Mouse (Mus musculus): ENCODE data around the gene Tnk2. TPM values are rescaled to one million over a fixed set of nuclear protein-coding genes. Genes with fewer than 3 reads are reported as not detected.

Tnk2 gene
- polyA plus RNA-seq, 1 experiment from 2014 or later: 6.7 TPM

DNA sequence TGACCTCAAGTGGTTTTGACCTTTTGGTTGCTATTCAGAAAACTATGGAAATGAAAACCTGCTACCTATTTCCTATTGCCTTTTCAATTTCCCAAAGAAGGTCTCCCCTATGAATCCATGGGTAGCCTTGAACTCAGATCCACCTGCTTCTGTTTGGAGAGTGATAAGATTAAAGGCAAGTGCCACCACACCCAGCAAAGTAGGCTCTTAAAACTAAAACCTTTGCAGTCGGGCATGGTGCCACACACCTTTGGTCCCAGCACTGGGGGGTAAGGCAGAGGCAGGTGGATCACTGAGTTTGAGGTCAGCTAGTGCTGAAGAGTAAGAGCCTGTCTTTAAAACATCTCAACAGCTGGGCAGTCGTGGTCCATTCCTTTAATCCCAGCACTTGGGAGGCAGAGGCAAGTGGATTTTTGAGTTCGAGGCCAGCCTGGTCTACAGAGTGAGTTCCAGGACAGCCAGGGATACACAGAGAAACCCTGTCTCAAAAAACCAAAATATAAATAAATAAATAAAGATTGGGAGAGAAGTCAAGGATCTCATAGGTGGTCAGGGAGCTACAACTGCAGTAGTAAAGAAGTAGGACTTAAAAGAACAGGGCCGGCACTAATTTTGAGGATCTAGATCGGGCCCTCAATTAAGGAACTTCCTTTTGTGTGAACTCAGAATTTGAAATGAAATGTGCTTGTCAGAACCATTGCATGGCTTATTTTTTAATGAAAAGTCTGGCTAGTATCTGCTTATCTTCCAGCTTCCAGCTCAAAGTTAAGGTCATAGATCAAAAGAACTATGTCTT is 33.0 kb upstream of the Tnk2 start:
- Histone ChIP-seq H3K27ac (ENCODE audit: poor library complexity, severe bottlenecking) (0 out of 2 replicates have a peak overlapping the region, but pooled peaks have one; percentile 38), H3K9ac (peak overlapping the region; percentile 7; the same call in 1 of the 2 replicates), H3K4me3 (peak overlapping the region; percentile 98), H3K9me3 (replicated peaks) (no peaks in the 10 kb centered on the region), H3K4me1 (replicated peaks) (peaks cover 6% of the 10 kb centered on the region), H3K36me3 (peaks cover 14% of the 10 kb centered on the region), H3K27me3 (replicated peaks) (no peaks in the 10 kb centered on the region), H3K4me2 (peak overlapping the region; percentile 62)
- 71% methylated on average over 5 of the region's 5 CpGs for WGBS
- ATAC-seq (ENCODE audit: insufficient number of reproducible peaks, low FRiP score): no peak

DNA sequence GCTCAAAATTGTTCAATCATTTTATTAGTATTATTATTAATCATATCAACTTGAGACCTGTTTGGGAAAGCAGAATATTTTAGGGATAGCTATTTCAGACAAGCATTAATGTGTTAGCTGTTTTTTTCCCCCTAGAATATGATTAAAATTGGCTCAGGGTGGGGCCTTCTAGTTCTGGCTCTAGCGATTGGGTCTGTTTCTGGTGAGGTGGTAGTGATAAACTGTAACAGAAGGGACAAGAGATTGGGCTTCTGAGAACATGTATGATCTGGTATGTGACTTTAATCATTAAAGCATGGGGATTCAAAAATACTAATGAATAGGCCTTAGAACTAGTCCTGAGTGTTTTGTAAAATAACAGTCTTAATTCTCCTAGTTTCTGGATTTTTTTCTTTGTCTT is 31.6 kb upstream of the Tnk2 start:
- Histone ChIP-seq H3K4me2 (peak overlapping the region; percentile 16; the same call in 1 of the 2 replicates), H3K27ac (ENCODE audit: poor library complexity, severe bottlenecking) (no peak overlapping the region)
- no peak for ATAC-seq (ENCODE audit: insufficient number of reproducible peaks, low FRiP score)

DNA sequence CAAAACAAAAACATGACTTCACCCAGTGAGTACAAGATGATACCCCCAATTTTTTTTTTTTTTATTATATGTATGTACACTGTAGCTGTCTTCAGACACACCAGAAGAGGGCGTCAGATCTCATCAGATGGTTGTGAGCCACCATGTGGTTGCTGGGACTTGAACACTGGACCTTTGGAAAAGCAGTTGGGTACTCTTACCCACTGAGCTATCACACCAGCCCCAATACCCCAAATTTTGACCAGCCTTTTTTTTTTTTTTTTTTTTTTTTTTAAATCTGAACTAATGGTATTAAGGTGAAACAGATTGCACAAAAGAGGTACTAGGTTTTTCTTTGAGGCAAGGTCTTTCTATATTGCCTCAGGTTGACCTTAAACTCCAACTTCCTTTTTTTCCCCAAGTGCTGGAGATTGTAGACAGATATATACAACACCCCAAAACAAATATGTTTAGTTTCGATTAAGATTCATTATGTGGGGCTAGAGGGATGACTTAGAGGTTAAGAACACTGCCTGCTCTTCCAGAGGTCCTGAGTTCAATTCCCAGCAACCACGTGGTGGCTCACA is 30.3 kb upstream of the Tnk2 start:
- Histone ChIP-seq H3K4me3 (no peak overlapping the region), H3K4me1 (replicated peaks) (peaks cover 6% of the 10 kb centered on the region), H3K36me3 (peaks cover 29% of the 10 kb centered on the region), H3K27me3 (replicated peaks) (no peaks in the 10 kb centered on the region), H3K9me3 (replicated peaks) (no peaks in the 10 kb centered on the region), H3K4me2 (no peak overlapping the region), H3K27ac (ENCODE audit: poor library complexity, severe bottlenecking) (no peak overlapping the region), H3K9ac (no peak overlapping the region)
- WGBS: 75% methylated on average over 3 of the region's 3 CpGs
- ATAC-seq (ENCODE audit: insufficient number of reproducible peaks, low FRiP score): no peak

More for the DNA sequence above, 31.6 kb upstream of the Tnk2 start:
- WGBS: 51% methylated on average over 1 of the region's 1 CpGs
- no peak overlapping the region for H3K9ac ChIP-seq
- H3K4me3 ChIP-seq: no peak overlapping the region
- peaks cover 22% of the 10 kb centered on the region for H3K36me3 ChIP-seq
- peaks cover 6% of the 10 kb centered on the region for H3K4me1 ChIP-seq (replicated peaks)
- H3K27me3 ChIP-seq (replicated peaks): no peaks in the 10 kb centered on the region
- H3K9me3 ChIP-seq (replicated peaks): no peaks in the 10 kb centered on the region

DNA sequence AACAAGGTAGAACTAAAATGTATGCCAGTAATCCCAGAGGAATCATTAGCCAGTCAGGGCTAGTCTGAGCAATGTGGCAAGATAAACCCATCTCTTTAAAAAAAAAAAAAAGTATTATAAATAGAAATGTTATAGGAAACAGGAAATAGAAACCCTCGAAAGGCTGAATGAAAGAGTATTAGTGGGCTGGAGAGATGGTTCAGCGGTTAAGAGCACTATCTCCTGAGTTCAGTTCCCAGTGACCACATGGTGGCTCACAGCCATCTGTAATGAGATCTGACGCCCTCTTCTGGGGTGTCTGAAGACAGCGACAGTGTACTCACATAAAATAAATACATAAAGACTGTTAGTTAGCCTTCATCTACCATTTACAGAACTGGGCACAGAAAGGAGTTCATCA is 29.6 kb upstream of the Tnk2 start:
- Histone ChIP-seq H3K27me3 (replicated peaks) (no peaks in the 10 kb centered on the region), H3K4me2 (no peak overlapping the region), H3K9me3 (replicated peaks) (no peaks in the 10 kb centered on the region), H3K9ac (no peak overlapping the region), H3K4me3 (no peak overlapping the region), H3K36me3 (peaks cover 34% of the 10 kb centered on the region), H3K4me1 (replicated peaks) (peaks cover 6% of the 10 kb centered on the region), H3K27ac (ENCODE audit: poor library complexity, severe bottlenecking) (no peak overlapping the region)
- WGBS: 55% methylated on average over 4 of the region's 4 CpGs
- ATAC-seq (ENCODE audit: insufficient number of reproducible peaks, low FRiP score): no peak

DNA sequence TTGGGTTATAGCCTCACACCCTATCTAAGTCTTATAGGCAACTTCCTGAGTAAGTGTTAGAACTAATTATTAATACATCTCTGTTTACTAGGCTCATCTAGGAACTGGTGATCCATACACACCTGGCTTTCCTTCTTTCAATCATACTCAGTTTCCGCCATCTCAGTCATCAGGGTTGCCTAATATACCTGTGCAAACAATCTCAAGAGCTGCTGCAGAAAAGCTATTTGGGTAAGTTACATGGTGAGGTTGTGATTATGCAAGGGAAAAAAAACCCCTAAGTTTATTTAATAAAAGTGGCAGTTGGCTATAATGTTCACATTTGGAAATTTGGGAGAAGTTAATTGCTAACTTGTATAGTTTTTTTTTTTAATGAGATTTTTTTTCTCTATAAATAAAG is 24.7 kb upstream of the Tnk2 start:
- H3K9me3 ChIP-seq (replicated peaks): no peaks in the 10 kb centered on the region
- no peak overlapping the region for H3K9ac ChIP-seq
- no peaks in the 10 kb centered on the region for H3K27me3 ChIP-seq (replicated peaks)
- WGBS: 96% methylated on average over 1 of the region's 1 CpGs
- no peak overlapping the region for H3K27ac ChIP-seq (ENCODE audit: poor library complexity, severe bottlenecking)
- no peaks in the 10 kb centered on the region for H3K4me1 ChIP-seq (replicated peaks)
- no peak overlapping the region for H3K4me2 ChIP-seq
- H3K4me3 ChIP-seq: no peak overlapping the region
- peaks cover 69% of the 10 kb centered on the region for H3K36me3 ChIP-seq
- ATAC-seq (ENCODE audit: insufficient number of reproducible peaks, low FRiP score): no peak

DNA sequence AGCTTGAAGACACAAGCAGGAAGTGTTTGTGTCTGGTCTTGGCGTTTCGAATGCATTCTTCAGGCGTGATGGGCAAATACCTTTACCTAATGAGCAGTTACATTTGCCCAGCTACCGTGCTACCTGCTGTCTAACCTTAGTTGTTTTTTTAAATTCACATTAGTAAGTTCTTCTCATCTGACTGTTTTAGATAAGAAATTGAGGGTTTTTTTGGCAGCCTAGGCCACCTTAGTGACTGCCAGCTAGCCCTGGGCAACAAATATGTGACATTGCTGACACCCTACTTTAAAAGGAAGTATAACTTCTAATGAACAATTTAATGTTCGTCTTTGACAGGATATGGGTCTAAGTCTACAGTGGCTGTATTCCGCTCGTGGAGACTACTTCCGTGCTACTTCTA is 15.5 kb upstream of the Tnk2 start:
- Histone ChIP-seq H3K27ac (ENCODE audit: poor library complexity, severe bottlenecking) (no peak overlapping the region), H3K4me3 (no peak overlapping the region), H3K4me2 (no peak overlapping the region), H3K9me3 (replicated peaks) (no peaks in the 10 kb centered on the region), H3K9ac (no peak overlapping the region), H3K4me1 (replicated peaks) (no peaks in the 10 kb centered on the region), H3K36me3 (peaks cover 78% of the 10 kb centered on the region), H3K27me3 (replicated peaks) (no peaks in the 10 kb centered on the region)
- WGBS: 90% methylated on average over 8 of the region's 8 CpGs
- no peak for ATAC-seq (ENCODE audit: insufficient number of reproducible peaks, low FRiP score)

DNA sequence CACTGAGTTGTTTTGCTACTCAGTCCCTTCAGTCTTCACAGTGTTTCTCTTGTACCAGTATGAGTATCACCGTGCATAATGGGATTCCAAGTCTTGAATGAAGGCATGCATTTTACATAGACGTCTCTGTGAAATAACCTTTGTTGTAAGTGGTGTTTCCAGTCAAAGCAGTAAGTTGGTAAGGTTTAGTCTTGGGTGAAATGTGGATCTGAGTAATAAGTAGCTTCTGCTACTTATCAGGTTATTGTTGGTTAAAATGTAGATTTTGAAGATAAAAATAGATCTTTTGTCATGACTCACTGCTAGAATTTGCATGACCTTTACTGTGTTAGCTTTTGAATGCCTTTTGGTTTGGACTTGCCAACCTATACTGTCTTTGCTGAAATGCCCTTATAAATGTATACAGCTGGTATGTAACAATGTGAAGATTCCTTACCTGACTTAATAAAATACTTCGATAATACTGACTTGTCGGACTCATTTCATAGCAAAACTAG is 11.3 kb upstream of the Tnk2 start:
- Histone ChIP-seq H3K9ac (no peak overlapping the region), H3K36me3 (peaks cover 48% of the 10 kb centered on the region), H3K4me2 (no peak overlapping the region), H3K4me1 (replicated peaks) (no peaks in the 10 kb centered on the region), H3K9me3 (replicated peaks) (no peaks in the 10 kb centered on the region), H3K27ac (ENCODE audit: poor library complexity, severe bottlenecking) (no peak overlapping the region), H3K27me3 (replicated peaks) (no peaks in the 10 kb centered on the region), H3K4me3 (no peak overlapping the region)
- ATAC-seq (ENCODE audit: insufficient number of reproducible peaks, low FRiP score): no peak
- WGBS: 91% methylated on average over 4 of the region's 4 CpGs

DNA sequence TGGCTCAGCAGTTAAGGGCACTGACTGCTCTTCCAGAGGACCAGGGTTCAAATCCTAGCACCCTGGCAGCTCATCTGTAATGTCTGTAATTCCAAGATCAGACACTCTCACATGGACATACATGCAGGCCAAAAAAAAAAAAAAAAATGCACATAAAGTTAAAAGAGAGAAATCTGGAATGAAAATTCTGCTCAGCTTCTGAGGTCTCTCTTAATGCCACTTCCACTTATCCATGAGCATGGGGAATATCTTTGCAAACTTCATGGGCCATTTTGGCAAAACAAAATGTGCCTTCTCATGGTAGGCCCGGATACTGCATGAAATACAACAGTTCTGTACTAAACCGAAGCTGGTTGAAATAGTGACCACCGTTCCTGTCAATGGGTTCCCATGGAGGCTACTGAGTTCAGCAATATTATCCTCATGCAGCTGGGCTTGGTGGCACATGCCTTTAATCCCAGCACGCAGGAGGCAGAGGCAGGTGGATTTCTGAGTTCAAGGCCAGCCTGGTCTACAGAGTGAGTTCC is 10.1 kb upstream of the Tnk2 start:
- no peak overlapping the region for H3K4me3 ChIP-seq

DNA sequence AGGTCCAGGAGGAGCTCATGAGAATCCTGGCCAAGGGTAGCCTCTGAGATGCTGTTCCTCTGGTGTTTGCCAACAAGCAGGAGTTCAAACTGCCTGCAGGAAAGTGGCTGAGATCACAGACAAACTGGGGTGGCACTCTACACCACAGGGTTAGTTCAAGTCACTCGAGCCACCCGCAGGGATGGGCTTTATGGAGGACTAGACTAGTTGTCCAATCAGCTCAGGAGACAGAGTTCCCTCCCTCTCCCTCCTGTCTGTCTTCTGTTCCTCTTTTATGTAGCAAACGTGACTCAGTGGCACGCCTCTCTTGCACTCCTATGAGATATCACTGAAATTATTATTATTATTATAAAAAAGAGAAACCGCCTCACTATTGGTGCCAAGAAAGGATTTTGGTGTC is 9.5 kb upstream of the Tnk2 start:
- 81% methylated on average over 5 of the region's 5 CpGs for WGBS
- no peak overlapping the region for H3K4me2 ChIP-seq

More for the DNA sequence above, 10.1 kb upstream of the Tnk2 start:
- no peaks in the 10 kb centered on the region; the same call in 1 of the 2 replicates for H3K4me1 ChIP-seq (replicated peaks)
- H3K9me3 ChIP-seq (replicated peaks): no peaks in the 10 kb centered on the region
- H3K27me3 ChIP-seq (replicated peaks): no peaks in the 10 kb centered on the region
- no peak overlapping the region for H3K27ac ChIP-seq (ENCODE audit: poor library complexity, severe bottlenecking)
- H3K9ac ChIP-seq: no peak overlapping the region
- H3K36me3 ChIP-seq: peaks cover 37% of the 10 kb centered on the region
- no peak overlapping the region for H3K4me2 ChIP-seq
- 88% methylated on average over 4 of the region's 4 CpGs for WGBS
- ATAC-seq (ENCODE audit: insufficient number of reproducible peaks, low FRiP score): no peak

DNA sequence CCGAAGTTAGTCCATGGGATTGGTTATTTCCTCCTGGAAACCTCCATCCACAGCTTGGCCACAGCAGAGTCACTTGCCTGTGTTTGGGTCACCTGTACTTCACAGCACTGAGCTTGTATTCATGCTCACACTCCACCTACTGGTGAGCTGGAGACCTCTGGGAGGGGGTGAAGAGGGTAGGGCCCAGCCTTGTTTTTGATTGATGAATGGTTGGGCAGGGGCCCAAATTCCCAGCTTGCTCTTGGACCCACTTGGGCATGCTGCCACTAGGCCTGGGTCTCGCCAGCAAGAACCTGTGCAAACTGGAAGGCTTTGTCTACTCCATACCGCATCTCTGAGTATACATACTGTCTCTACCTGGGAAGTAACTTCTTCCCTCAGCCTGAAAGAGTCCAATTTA is 8.4 kb upstream of the Tnk2 start:
- peaks cover 21% of the 10 kb centered on the region for H3K36me3 ChIP-seq
- H3K4me3 ChIP-seq: no peak overlapping the region
- peaks cover 3% of the 10 kb centered on the region; the same call in 1 of the 2 replicates for H3K4me1 ChIP-seq (replicated peaks)
- H3K27me3 ChIP-seq (replicated peaks): no peaks in the 10 kb centered on the region
- H3K27ac ChIP-seq (ENCODE audit: poor library complexity, severe bottlenecking): no peak overlapping the region
- no peak overlapping the region for H3K4me2 ChIP-seq
- ATAC-seq (ENCODE audit: insufficient number of reproducible peaks, low FRiP score): no peak
- H3K9ac ChIP-seq: no peak overlapping the region
- WGBS: 75% methylated on average over 3 of the region's 3 CpGs
- no peaks in the 10 kb centered on the region for H3K9me3 ChIP-seq (replicated peaks)

More for the DNA sequence above, 9.5 kb upstream of the Tnk2 start:
- no peak for ATAC-seq (ENCODE audit: insufficient number of reproducible peaks, low FRiP score)
- Histone ChIP-seq H3K27me3 (replicated peaks) (no peaks in the 10 kb centered on the region), H3K4me1 (replicated peaks) (no peaks in the 10 kb centered on the region; the same call in 1 of the 2 replicates), H3K4me3 (no peak overlapping the region), H3K9me3 (replicated peaks) (no peaks in the 10 kb centered on the region), H3K36me3 (peaks cover 32% of the 10 kb centered on the region), H3K9ac (no peak overlapping the region), H3K27ac (ENCODE audit: poor library complexity, severe bottlenecking) (no peak overlapping the region)

DNA sequence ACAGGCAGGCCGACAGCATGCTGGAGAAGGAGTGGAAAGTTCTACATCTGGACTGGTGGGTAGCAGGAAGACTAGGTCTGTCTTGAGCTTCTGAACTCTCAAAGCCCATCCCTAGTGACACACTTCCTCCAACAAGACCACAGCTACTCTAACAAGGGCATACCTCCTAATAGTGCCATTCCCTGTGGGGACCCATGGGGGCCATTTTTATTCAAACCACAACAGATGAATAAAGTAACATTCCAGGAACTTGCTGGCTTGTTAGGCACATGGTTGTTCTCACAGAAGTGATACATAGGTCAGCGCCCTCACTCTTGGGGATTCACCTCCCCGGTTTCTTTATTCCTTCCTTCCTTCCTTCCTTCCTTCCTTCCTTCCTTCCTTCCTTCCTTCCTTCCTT is 7.3 kb upstream of the Tnk2 start:
- Histone ChIP-seq H3K9me3 (replicated peaks) (no peaks in the 10 kb centered on the region), H3K36me3 (peaks cover 16% of the 10 kb centered on the region), H3K9ac (no peak overlapping the region), H3K4me3 (no peak overlapping the region), H3K27me3 (replicated peaks) (no peaks in the 10 kb centered on the region), H3K27ac (ENCODE audit: poor library complexity, severe bottlenecking) (no peak overlapping the region), H3K4me1 (replicated peaks) (peaks cover 4% of the 10 kb centered on the region; the same call in 1 of the 2 replicates), H3K4me2 (no peak overlapping the region)
- ATAC-seq (ENCODE audit: insufficient number of reproducible peaks, low FRiP score): no peak
- 85% methylated on average over 3 of the region's 3 CpGs for WGBS
